Mouse (Mus musculus): ENCODE measurements around the gene Asgr2.

DNA sequence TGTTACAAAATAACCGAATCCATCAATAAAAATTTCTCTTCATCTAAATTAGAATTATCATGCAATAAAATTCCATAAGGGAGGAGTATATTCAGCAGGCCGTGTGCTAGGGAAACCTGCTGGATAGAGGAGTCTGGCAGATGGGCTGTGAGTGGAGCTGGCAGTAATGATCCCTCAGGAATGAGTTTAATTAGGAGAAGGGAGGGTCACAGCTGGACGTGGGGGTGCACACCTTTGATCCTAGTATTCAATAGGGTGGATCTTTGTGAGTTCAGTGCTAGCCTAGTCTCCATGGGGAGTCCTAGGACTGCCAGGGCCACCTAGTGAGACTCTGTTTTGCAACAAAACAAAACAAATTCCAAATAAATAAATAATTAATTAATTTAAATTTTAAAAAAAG lies 24.2 kb upstream of the Asgr2 start:
- TF ChIP-seq CTCF (conservative IDR thresholded peaks at IDR 0.05; ENCODE audit: low read length), result no peak
- no peak for TF ChIP-seq POU5F1 (IDR thresholded peaks at IDR 0.05; ENCODE audit: borderline replicate concordance, low read length)

Data from E14TG2a.4 (cell line).